Mouse (Mus musculus): ENCODE measurements around the gene Mars. TPM values are rescaled to one million over a fixed set of nuclear protein-coding genes. Genes with fewer than 3 reads are reported as not detected.

Mars gene
- polyA plus RNA-seq, 1 experiment from 2014 or later = 108 TPM

GRCm38 (mm10) chr10:127286194-127286593 is 25.4 kb downstream of the Mars start:
- WGBS = 73% methylated on average over 7 of the region's 7 CpGs
- peak overlapping the region; percentile 85 for H3K9ac ChIP-seq (ENCODE audit: low read depth, low read length)
- ATAC-seq = no peak
- H3K4me1 ChIP-seq (ENCODE audit: control insufficient read depth, insufficient read depth, low read length) = peaks cover 34% of the 10 kb centered on the region
- H3K27ac ChIP-seq (ENCODE audit: low read length) = no peak overlapping the region
- peak overlapping the region; percentile 71 for H3K4me2 ChIP-seq (ENCODE audit: low read depth, low read length)
- H3K4me3 ChIP-seq (ENCODE audit: low read length) = peak overlapping the region; percentile 75; the same call in 1 of the 2 replicates
- no peaks in the 10 kb centered on the region for H3K27me3 ChIP-seq (replicated peaks; ENCODE audit: control insufficient read depth, insufficient read depth, low read length)
- peaks cover 38% of the 10 kb centered on the region for H3K36me3 ChIP-seq (ENCODE audit: control insufficient read depth, insufficient read depth, low read length)
- H3K9me3 ChIP-seq (ENCODE audit: control insufficient read depth, low read length) = no peaks in the 10 kb centered on the region

GRCm38 (mm10) chr10:127285644-127286043 is 25.9 kb downstream of the Mars start:
- Histone ChIP-seq H3K9ac (ENCODE audit: low read depth, low read length) (0 out of 2 replicates have a peak overlapping the region, but pooled peaks have one; percentile 85), H3K4me3 (ENCODE audit: low read length) (no peak overlapping the region), H3K4me2 (ENCODE audit: low read depth, low read length) (no peak overlapping the region), H3K9me3 (ENCODE audit: control insufficient read depth, low read length) (no peaks in the 10 kb centered on the region), H3K4me1 (ENCODE audit: control insufficient read depth, insufficient read depth, low read length) (peaks cover 34% of the 10 kb centered on the region), H3K36me3 (ENCODE audit: control insufficient read depth, insufficient read depth, low read length) (peaks cover 39% of the 10 kb centered on the region), H3K27ac (ENCODE audit: low read length) (no peak overlapping the region), H3K27me3 (replicated peaks; ENCODE audit: control insufficient read depth, insufficient read depth, low read length) (no peaks in the 10 kb centered on the region)
- 84% methylated on average over 13 of the region's 13 CpGs for WGBS
- no peak for ATAC-seq

DNA sequence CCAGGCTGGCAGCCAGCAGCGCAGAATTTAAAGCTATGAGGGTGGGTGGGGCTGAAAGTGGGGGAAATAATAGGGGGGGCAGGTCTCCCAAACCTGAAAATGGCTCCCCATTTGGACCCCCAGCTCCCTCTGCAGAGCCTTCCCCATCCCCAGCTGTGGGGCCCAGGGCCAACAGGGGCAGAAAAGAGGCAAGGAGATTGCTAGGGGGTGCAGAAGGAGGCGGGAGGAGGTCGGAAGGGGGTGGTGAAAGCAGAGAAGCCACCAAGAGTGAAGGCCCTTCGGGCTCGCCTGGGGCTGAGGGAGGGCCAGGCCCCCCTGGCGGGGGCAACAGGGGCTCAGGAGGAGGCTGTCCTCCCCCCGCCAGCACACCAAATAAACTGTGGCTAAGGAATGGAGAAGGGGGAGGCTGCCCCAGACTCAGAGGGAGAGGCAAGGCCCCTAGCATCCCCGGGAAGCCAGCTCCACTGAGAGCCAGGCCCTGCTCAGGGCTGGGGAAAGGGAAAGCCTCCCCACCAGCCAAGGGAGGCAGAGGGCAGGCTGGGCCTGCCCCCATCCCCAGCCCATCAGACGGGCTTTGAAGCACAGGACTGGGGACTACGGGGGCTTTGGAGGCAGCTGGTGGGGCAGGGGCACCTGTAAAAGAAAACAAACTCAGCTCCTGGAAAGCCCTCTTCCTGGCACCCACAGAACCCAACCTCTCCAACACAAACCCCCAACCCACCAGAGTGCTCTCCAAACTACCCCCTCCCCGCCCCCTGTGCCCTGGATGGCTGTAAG is 26.7 kb downstream of the Mars start:
- Histone ChIP-seq H3K4me3 (ENCODE audit: low read length) (no peak overlapping the region), H3K9me3 (ENCODE audit: control insufficient read depth, low read length) (no peaks in the 10 kb centered on the region), H3K9ac (ENCODE audit: low read depth, low read length) (no peak overlapping the region), H3K27me3 (replicated peaks; ENCODE audit: control insufficient read depth, insufficient read depth, low read length) (no peaks in the 10 kb centered on the region), H3K4me1 (ENCODE audit: control insufficient read depth, insufficient read depth, low read length) (peaks cover 32% of the 10 kb centered on the region), H3K36me3 (ENCODE audit: control insufficient read depth, insufficient read depth, low read length) (peaks cover 39% of the 10 kb centered on the region), H3K27ac (ENCODE audit: low read length) (no peak overlapping the region), H3K4me2 (ENCODE audit: low read depth, low read length) (no peak overlapping the region)
- no peak for ATAC-seq
- WGBS = 78% methylated on average over 11 of the region's 11 CpGs

DNA sequence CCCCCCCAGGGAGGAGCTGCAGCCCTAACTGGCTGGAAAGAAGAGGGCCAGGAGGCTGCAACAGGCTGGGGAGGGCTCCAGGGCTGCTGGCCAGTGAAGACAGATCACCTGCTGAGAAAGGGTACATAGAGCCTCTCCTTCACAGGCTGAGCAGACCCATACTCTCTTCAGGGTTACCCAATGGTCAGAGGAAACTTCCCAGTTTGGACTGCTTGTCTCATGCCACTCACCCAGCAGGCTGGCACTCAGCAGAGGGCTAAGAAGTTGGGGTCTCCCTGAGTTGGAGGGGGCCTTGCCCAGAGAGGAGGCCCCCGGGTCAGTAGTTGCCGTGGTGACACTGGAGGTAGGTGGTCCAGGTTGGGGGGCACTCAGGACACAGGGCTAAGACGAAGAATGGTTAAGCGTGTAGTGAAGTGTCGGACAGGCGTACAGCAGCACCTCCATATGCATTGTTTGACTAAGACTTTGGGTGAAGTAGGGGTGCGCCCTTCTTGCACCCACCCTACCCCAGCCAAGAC is 27.4 kb downstream of the Mars start:
- H3K4me3 ChIP-seq (ENCODE audit: low read length) = no peak overlapping the region
- WGBS = 93% methylated on average over 7 of the region's 7 CpGs
- ATAC-seq = no peak
- H3K4me1 ChIP-seq (ENCODE audit: control insufficient read depth, insufficient read depth, low read length) = peaks cover 26% of the 10 kb centered on the region
- H3K9ac ChIP-seq (ENCODE audit: low read depth, low read length) = no peak overlapping the region
- H3K36me3 ChIP-seq (ENCODE audit: control insufficient read depth, insufficient read depth, low read length) = peaks cover 45% of the 10 kb centered on the region
- no peak overlapping the region for H3K27ac ChIP-seq (ENCODE audit: low read length)
- H3K9me3 ChIP-seq (ENCODE audit: control insufficient read depth, low read length) = no peaks in the 10 kb centered on the region
- no peaks in the 10 kb centered on the region for H3K27me3 ChIP-seq (replicated peaks; ENCODE audit: control insufficient read depth, insufficient read depth, low read length)
- H3K4me2 ChIP-seq (ENCODE audit: low read depth, low read length) = no peak overlapping the region

DNA sequence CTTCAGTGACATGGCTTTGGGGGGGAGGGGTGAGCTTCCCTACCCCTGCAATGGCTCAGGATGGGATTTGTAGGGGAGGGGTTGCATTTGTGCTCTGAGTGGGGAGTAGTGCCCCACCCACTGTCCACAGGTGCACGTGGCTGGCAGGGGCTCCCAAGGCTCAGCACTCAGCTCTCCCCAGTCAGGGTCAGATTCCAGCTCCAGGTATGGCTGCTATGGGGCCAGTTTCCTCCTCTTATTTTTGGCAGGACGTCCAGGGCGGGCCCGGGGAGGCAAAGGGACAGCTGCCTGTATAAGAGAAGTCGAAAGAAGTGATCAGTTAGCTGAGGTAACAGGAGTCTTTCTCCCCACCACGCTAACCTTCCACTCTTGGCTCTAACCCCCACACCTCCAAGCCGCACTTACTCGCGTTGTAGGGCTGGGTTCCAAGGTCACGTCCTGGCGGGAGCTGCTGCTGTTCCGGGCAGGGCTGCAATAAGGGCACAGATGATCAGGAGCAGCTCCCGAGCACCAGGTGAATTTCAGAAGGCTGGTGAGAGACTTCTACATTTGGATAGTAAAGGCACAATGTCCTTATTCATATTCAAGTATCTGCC is 28.9 kb downstream of the Mars start:
- 60% methylated on average over 13 of the region's 13 CpGs for WGBS
- H3K9me3 ChIP-seq (ENCODE audit: control insufficient read depth, low read length) = no peaks in the 10 kb centered on the region
- H3K27ac ChIP-seq (ENCODE audit: low read length) = peak overlapping the region; percentile 14; the same call in 1 of the 2 replicates
- ATAC-seq = no peak
- no peaks in the 10 kb centered on the region for H3K27me3 ChIP-seq (replicated peaks; ENCODE audit: control insufficient read depth, insufficient read depth, low read length)
- H3K4me2 ChIP-seq (ENCODE audit: low read depth, low read length) = no peak overlapping the region
- no peak overlapping the region for H3K4me3 ChIP-seq (ENCODE audit: low read length)
- peaks cover 52% of the 10 kb centered on the region for H3K36me3 ChIP-seq (ENCODE audit: control insufficient read depth, insufficient read depth, low read length)
- H3K9ac ChIP-seq (ENCODE audit: low read depth, low read length) = no peak overlapping the region
- H3K4me1 ChIP-seq (ENCODE audit: control insufficient read depth, insufficient read depth, low read length) = peaks cover 26% of the 10 kb centered on the region

- Histone ChIP-seq H3K36me3 (ENCODE audit: control insufficient read depth, insufficient read depth, low read length) (peaks cover 55% of the 10 kb centered on the region), H3K9me3 (ENCODE audit: control insufficient read depth, low read length) (no peaks in the 10 kb centered on the region), H3K4me3 (ENCODE audit: low read length) (no peak overlapping the region), H3K4me2 (ENCODE audit: low read depth, low read length) (no peak overlapping the region), H3K9ac (ENCODE audit: low read depth, low read length) (no peak overlapping the region), H3K4me1 (ENCODE audit: control insufficient read depth, insufficient read depth, low read length) (peaks cover 12% of the 10 kb centered on the region), H3K27me3 (replicated peaks; ENCODE audit: control insufficient read depth, insufficient read depth, low read length) (no peaks in the 10 kb centered on the region), H3K27ac (ENCODE audit: low read length) (no peak overlapping the region)
- no peak for ATAC-seq
- WGBS = 88% methylated on average over 8 of the region's 8 CpGs
These were observed 30.3 kb downstream of the Mars start for GRCm38 (mm10) chr10:127281316-127281715.

- Histone ChIP-seq H3K9ac (ENCODE audit: low read depth, low read length) (no peak overlapping the region), H3K4me1 (ENCODE audit: control insufficient read depth, insufficient read depth, low read length) (no peaks in the 10 kb centered on the region; the same call in 1 of the 2 replicates), H3K4me3 (ENCODE audit: low read length) (no peak overlapping the region), H3K27me3 (replicated peaks; ENCODE audit: control insufficient read depth, insufficient read depth, low read length) (no peaks in the 10 kb centered on the region), H3K9me3 (ENCODE audit: control insufficient read depth, low read length) (no peaks in the 10 kb centered on the region), H3K36me3 (ENCODE audit: control insufficient read depth, insufficient read depth, low read length) (peaks cover 47% of the 10 kb centered on the region), H3K4me2 (ENCODE audit: low read depth, low read length) (no peak overlapping the region), H3K27ac (ENCODE audit: low read length) (no peak overlapping the region)
- no peak for ATAC-seq
- WGBS = 83% methylated on average over 2 of the region's 2 CpGs
These were observed 31.9 kb downstream of the Mars start for GRCm38 (mm10) chr10:127279730-127280129.

DNA sequence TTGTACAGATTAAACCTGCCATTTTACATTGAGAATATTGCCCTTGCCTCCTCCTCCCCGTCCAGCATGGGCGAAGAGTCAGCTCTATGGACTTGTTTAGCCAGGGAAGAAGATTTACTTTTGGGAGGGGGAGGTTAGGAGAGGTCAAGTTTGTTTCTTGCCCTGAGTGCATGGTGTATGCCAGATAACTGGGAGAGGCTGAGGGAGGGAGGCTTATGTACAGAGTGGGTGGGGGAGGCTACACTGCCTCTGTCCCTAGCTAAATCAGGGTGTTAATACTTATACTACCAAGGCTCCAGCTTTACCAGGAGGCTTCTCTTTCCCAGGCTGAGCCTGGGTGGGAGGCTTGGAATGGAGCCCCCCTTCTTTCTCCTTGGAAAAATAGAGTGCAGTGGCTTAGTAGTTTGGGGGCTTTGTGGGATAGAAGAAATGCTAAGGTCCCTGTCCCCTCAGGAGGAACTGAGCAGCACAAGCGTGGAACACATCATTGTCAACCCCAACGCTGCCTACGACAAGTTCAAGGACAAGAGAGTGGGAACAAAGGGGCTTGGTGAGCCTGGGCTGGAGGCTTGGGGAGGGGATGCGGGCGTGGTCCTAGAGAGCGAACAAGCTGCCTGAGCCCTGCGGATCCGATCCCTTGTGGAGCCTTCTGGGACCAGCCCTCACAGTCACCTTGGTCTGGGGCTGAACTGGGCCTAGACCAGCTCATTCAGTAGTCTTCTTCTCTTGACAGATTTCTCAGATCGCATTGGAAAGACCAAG is 37.1 kb downstream of the Mars start:
- Histone ChIP-seq H3K9me3 (ENCODE audit: control insufficient read depth, low read length) (no peaks in the 10 kb centered on the region), H3K4me3 (ENCODE audit: low read length) (no peak overlapping the region), H3K27ac (ENCODE audit: low read length) (no peak overlapping the region), H3K9ac (ENCODE audit: low read depth, low read length) (no peak overlapping the region), H3K36me3 (ENCODE audit: control insufficient read depth, insufficient read depth, low read length) (peaks cover 24% of the 10 kb centered on the region), H3K27me3 (replicated peaks; ENCODE audit: control insufficient read depth, insufficient read depth, low read length) (no peaks in the 10 kb centered on the region), H3K4me2 (ENCODE audit: low read depth, low read length) (no peak overlapping the region), H3K4me1 (ENCODE audit: control insufficient read depth, insufficient read depth, low read length) (0 out of 2 replicates have a peak, but pooled peaks cover 2% of the 10 kb centered on the region)
- 0 out of 2 replicates have a peak, but pooled peaks have one; percentile 36 for ATAC-seq
- 71% methylated on average over 11 of the region's 11 CpGs for WGBS

DNA sequence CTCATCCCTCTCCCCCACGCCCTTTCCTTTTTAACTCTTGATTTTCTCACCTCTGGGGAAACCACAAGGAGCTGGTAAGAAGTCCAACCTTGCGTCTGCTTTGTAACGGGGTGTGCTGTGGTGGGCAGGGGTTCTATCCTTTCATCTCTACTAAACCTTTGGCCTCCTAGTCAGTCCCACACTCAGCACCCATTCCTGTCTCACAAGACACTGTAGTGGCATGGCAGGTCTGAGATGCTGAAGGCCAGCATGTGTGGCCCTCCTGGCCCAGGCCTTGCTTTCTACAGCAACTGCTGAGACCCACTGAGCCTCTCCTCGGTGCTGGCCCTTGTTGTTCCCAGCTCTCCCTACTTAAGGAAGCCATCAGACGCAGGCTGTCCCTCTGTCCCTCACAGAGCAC is 39.2 kb downstream of the Mars start:
- WGBS = 87% methylated on average over 5 of the region's 5 CpGs
- Histone ChIP-seq H3K27me3 (replicated peaks; ENCODE audit: control insufficient read depth, insufficient read depth, low read length) (no peaks in the 10 kb centered on the region), H3K4me3 (ENCODE audit: low read length) (no peak overlapping the region), H3K4me2 (ENCODE audit: low read depth, low read length) (no peak overlapping the region), H3K4me1 (ENCODE audit: control insufficient read depth, insufficient read depth, low read length) (peaks cover 14% of the 10 kb centered on the region), H3K36me3 (ENCODE audit: control insufficient read depth, insufficient read depth, low read length) (peaks cover 12% of the 10 kb centered on the region), H3K9me3 (ENCODE audit: control insufficient read depth, low read length) (no peaks in the 10 kb centered on the region), H3K27ac (ENCODE audit: low read length) (no peak overlapping the region), H3K9ac (ENCODE audit: low read depth, low read length) (no peak overlapping the region)
- ATAC-seq = no peak
